ENCODE assay signal across 10 mouse cellular contexts in the genomic region with DNA sequence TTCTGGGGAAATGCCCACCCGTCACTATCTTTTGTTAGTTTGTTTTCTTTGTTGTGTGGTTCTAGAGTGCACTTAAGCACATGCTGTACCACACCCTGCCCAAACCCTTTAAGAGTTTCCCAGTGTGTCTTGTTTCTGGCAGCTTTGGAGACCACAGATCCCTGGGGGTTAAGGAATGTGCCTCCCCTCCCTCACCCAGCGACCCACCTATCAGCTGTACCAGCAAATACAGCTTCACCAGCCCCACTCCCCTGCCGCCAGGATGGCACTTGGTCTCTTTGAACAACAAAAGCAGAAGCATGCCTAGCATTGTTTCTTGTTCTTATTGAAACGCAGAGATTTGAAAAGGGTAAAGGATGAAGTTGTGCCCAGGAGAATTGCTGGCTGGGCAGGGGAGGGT. TPM values are rescaled to one million over a fixed set of nuclear protein-coding genes. Genes with fewer than 3 reads are reported as not detected.
DNase-seq lines count a peak whose midpoint lies in the region; ATAC-seq and TF ChIP-seq lines count a peak whose summit lies in the region.
"Had no signal": no experiment of that assay in that cellular context is flagged by ENCODE, and none has a peak within 500 bp of the region (broad histone marks: within the 10 kb centered on the region; RNA-seq: fewer than 3 reads in every experiment).

No protein-coding gene starts in this region.

- H3K4me1 ChIP-seq in heart, embryonic 14.5 days (ENCODE audit: control insufficient read depth in 2 of 2, insufficient read depth in 2 of 2, low read length in 2 of 2) = peaks cover 5 to 25% of the 10 kb centered on the region in 2 experiments
- H3K4me1 ChIP-seq in ES-E14 (ENCODE audit: control insufficient read depth in 2 of 2, insufficient read depth in 2 of 2, low read length in 2 of 2, poor library complexity in 1 of 2) = peaks cover 8 to 10% of the 10 kb centered on the region in 2 experiments; a peak in 3 of 4 replicates
- H3K4me1 ChIP-seq in hindbrain, embryonic 10.5 days (replicated peaks) = peaks cover 26% of the 10 kb centered on the region
- H3K4me1 ChIP-seq in midbrain, embryonic 10.5 days = peaks cover 30% of the 10 kb centered on the region

- peak overlapping the region; percentile 41 for H3K9ac ChIP-seq in heart, embryonic 14.5 days (ENCODE audit: low read length)
- peak overlapping the region; percentile 65; the same call in 1 of the 2 replicates for H3K9ac ChIP-seq in ES-E14 (ENCODE audit: insufficient read depth, low read depth, low read length, poor library complexity, severe bottlenecking)

- H3K9me3 ChIP-seq in heart, embryonic 14.5 days (ENCODE audit: control insufficient read depth, low read length) = no peaks in the 10 kb centered on the region
- H3K9me3 ChIP-seq in ES-E14 (ENCODE audit: control insufficient read depth, insufficient read depth, low read depth, low read length) = no peaks in the 10 kb centered on the region
- no peaks in the 10 kb centered on the region for H3K9me3 ChIP-seq in hindbrain, embryonic 10.5 days
- no peaks in the 10 kb centered on the region for H3K9me3 ChIP-seq in midbrain, embryonic 10.5 days (replicated peaks)

- 37% methylated on average over 4 of the region's 4 CpGs for WGBS in heart, embryonic 14.5 days
- 13% methylated on average over 4 of the region's 4 CpGs for WGBS in hindbrain, embryonic 10.5 days
- 11% methylated on average over 4 of the region's 4 CpGs for WGBS in midbrain, embryonic 10.5 days

- in situ Hi-C loops in ES-E14 (cut with MboI; ENCODE audit: low sequenced_read_pairs in 2 of 2, unreplicated experiment in 2 of 2) = no loop called here

- ATAC-seq in heart, embryonic 14.5 days (ENCODE audit: insufficient number of reproducible peaks, insufficient read depth, low FRiP score, low read depth) = no peak

- DNase-seq in heart, adult 18-20 months = no peak
- DNase-seq in ES-E14 (ENCODE audit: low read depth, low spot score) = peak; percentile 60
- no peak for DNase-seq in hindbrain, embryonic 10.5 days (ENCODE audit: low spot score)
- DNase-seq in midbrain, embryonic 10.5 days (ENCODE audit: low spot score) = no peak
- DNase-seq in cerebellum, adult 11-12 months = no peak
- no peak for DNase-seq in kidney, adult 11 months
- no peak for DNase-seq in kidney, postnatal 14 days
- DNase-seq: right cerebral cortex, postnatal 4 days had no signal

- peak overlapping the region; percentile 84 for H3K4me2 ChIP-seq in heart, embryonic 14.5 days (ENCODE audit: low read length)

- no peaks in the 10 kb centered on the region for H3K36me3 ChIP-seq in heart, embryonic 14.5 days (ENCODE audit: control insufficient read depth, insufficient read depth, low read length)
- no peaks in the 10 kb centered on the region for H3K36me3 ChIP-seq in ES-E14 (ENCODE audit: control insufficient read depth, insufficient read depth, low read length, poor library complexity, severe bottlenecking)
- no peaks in the 10 kb centered on the region for H3K36me3 ChIP-seq in hindbrain, embryonic 10.5 days
- H3K36me3 ChIP-seq in midbrain, embryonic 10.5 days = no peaks in the 10 kb centered on the region

- H3K27ac ChIP-seq in heart, embryonic 14.5 days (replicated peaks in 1 of 2; ENCODE audit: control insufficient read depth in 1 of 2, insufficient read depth in 1 of 2, low read depth in 2 of 2, low read length in 2 of 2) = no peak overlapping the region
- peak overlapping the region; percentile 55 for H3K27ac ChIP-seq in ES-E14 (ENCODE audit: insufficient read depth, low read depth, low read length, poor library complexity, severe bottlenecking)
- peak overlapping the region; percentile 53; the same call in 1 of the 2 replicates for H3K27ac ChIP-seq in hindbrain, embryonic 10.5 days
- no peak overlapping the region for H3K27ac ChIP-seq in midbrain, embryonic 10.5 days (replicated peaks)
- H3K27ac ChIP-seq: left cerebral cortex, adult 2 months had no signal

- H3K4me3 ChIP-seq in heart, embryonic 14.5 days (ENCODE audit: control insufficient read depth in 1 of 2, insufficient read depth in 1 of 2, low read depth in 1 of 2, low read length in 2 of 2) = peak overlapping the region in 1 of 2 experiments; percentile 92; a peak in 2 of 4 replicates
- H3K4me3 ChIP-seq in ES-E14 (ENCODE audit: insufficient read depth in 1 of 2, low read depth in 1 of 2, low read length in 2 of 2, poor library complexity in 1 of 2, severe bottlenecking in 1 of 2) = peak overlapping the region; percentile 84 to 98
- H3K4me3 ChIP-seq in hindbrain, embryonic 10.5 days = peak overlapping the region; percentile 82
- H3K4me3 ChIP-seq in midbrain, embryonic 10.5 days = peak overlapping the region; percentile 85

- no peaks in the 10 kb centered on the region for H3K27me3 ChIP-seq in heart, embryonic 14.5 days (ENCODE audit: control insufficient read depth, insufficient read depth, low read length)
- no peaks in the 10 kb centered on the region for H3K27me3 ChIP-seq in hindbrain, embryonic 10.5 days (ENCODE audit: insufficient read depth, poor library complexity, severe bottlenecking)
- no peaks in the 10 kb centered on the region for H3K27me3 ChIP-seq in midbrain, embryonic 10.5 days (ENCODE audit: low read depth, poor library complexity, severe bottlenecking)

TF ChIP-seq in ES-E14, 5 proteins besides CTCF, POLR2A, EP300 and RAD21:
- TF ChIP-seq ZC3H11A (IDR thresholded peaks at IDR 0.05; ENCODE audit: borderline replicate concordance, low read depth, low read length) (no peak), HCFC1 (IDR thresholded peaks at IDR 0.05; ENCODE audit: borderline replicate concordance, insufficient read depth, low read length) (no peak), CHD2 (IDR thresholded peaks at IDR 0.05; ENCODE audit: low read depth, low read length) (no peak), ZNF384 (IDR thresholded peaks at IDR 0.05; ENCODE audit: low read depth, low read length) (no peak), MAFK (IDR thresholded peaks at IDR 0.05; ENCODE audit: insufficient read depth, low read depth, low read length) (no peak)

RNA-seq across cellular contexts. Expression of gene Carnmt1, which starts 2.6 kb away (rescaled TPM):
- 30.9 and 31.8 TPM in 2 replicates for polyA plus RNA-seq in heart, embryonic 14.5 days (2014; fragmentation: Nextera tagmentation; extraction: Ambion mirVana)
- 10 to 100 TPM; 37.7 to 38.9 TPM for total RNA-seq in heart, adult 18-20 months (2021)
- 22.5 and 23.6 TPM in 2 replicates for total RNA-seq in ES-E14 (2012; rRNA removed)
- 21.5 and 26.9 TPM in 2 replicates for polyA plus RNA-seq in hindbrain, embryonic 10.5 days (2016; fragmentation: Nextera tagmentation; extraction: Ambion mirVana)
- 24.0 and 26.8 TPM in 2 replicates for polyA plus RNA-seq in midbrain, embryonic 10.5 days (2016; fragmentation: Nextera tagmentation; extraction: Ambion mirVana)

RNA-seq across cellular contexts. Expression of gene D030056L22Rik, which starts 39.9 kb away (rescaled TPM):
- polyA plus RNA-seq in heart, embryonic 14.5 days (2014; fragmentation: Nextera tagmentation; extraction: Ambion mirVana) = 32.4 and 36.5 TPM in 2 replicates
- total RNA-seq in heart, adult 18-20 months (2021) = 10 to 100 TPM; 11.3 to 12.2 TPM
- total RNA-seq in ES-E14 (2012; rRNA removed) = 22.4 and 32.8 TPM in 2 replicates
- polyA plus RNA-seq in hindbrain, embryonic 10.5 days (2016; fragmentation: Nextera tagmentation; extraction: Ambion mirVana) = 50.8 and 56.0 TPM in 2 replicates
- 49.6 and 50.8 TPM in 2 replicates for polyA plus RNA-seq in midbrain, embryonic 10.5 days (2016; fragmentation: Nextera tagmentation; extraction: Ambion mirVana)

RNA-seq across cellular contexts. Expression of gene Nmrk1, which starts 41.4 kb away (rescaled TPM):
- 7.6 and 10.7 TPM in 2 replicates for polyA plus RNA-seq in heart, embryonic 14.5 days (2014; fragmentation: Nextera tagmentation; extraction: Ambion mirVana)
- 1 to 10 TPM; 2.9 to 3.4 TPM for total RNA-seq in heart, adult 18-20 months (2021)
- total RNA-seq in ES-E14 (2012; rRNA removed) = 6.4 and 6.8 TPM in 2 replicates
- 7.2 and 7.7 TPM in 2 replicates for polyA plus RNA-seq in hindbrain, embryonic 10.5 days (2016; fragmentation: Nextera tagmentation; extraction: Ambion mirVana)
- polyA plus RNA-seq in midbrain, embryonic 10.5 days (2016; fragmentation: Nextera tagmentation; extraction: Ambion mirVana) = 6.6 and 7.2 TPM in 2 replicates

RNA-seq across cellular contexts. Expression of gene Ostf1, which starts 41.5 kb away (rescaled TPM):
- polyA plus RNA-seq in heart, embryonic 14.5 days (2014; fragmentation: Nextera tagmentation; extraction: Ambion mirVana) = 85.3 and 85.8 TPM in 2 replicates
- 10 to 100 TPM; 34.3 to 36.7 TPM for total RNA-seq in heart, adult 18-20 months (2021)
- 26.0 and 45.5 TPM in 2 replicates for total RNA-seq in ES-E14 (2012; rRNA removed)
- polyA plus RNA-seq in hindbrain, embryonic 10.5 days (2016; fragmentation: Nextera tagmentation; extraction: Ambion mirVana) = 49.7 and 52.1 TPM in 2 replicates
- polyA plus RNA-seq in midbrain, embryonic 10.5 days (2016; fragmentation: Nextera tagmentation; extraction: Ambion mirVana) = 47.9 and 49.7 TPM in 2 replicates

Comparison
In these comparisons a context has a peak if more than half of its experiments do, and no peak if none do; other contexts are left out.
1. H3K27ac ChIP-seq: peak in ES-E14 (single experiment) and hindbrain, embryonic 10.5 days (single experiment); none in heart, embryonic 14.5 days (0 of 2) and midbrain, embryonic 10.5 days (single experiment).